Mouse (Mus musculus): ENCODE data around the gene Hip1r.

DNA sequence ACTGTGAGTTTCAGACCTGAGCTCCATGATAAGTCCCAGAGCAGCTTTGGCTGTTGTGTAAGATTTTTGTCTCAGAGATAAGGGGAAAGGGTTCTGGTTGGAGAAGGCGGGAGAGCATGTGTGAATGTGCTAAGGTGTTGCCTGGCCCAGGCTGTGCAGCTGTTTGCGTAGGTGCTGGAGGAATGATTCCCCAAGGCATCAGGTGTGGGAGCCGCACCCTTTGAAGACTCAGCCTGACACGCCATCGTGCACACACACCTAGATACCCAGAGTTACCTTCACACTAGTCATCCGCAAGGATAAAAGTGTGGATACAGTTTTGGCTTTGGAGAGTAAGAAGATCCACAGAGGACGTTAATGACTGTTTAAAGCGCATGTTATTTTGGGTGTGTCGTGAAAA, 62.0 kb downstream of the Hip1r start:
- TF ChIP-seq CTCF (IDR thresholded peaks at IDR 0.05; ENCODE audit: insufficient read depth, low read depth, low read length) = no peak
- no peak for TF ChIP-seq POLR2A (IDR thresholded peaks at IDR 0.05; ENCODE audit: insufficient read depth, low read depth, low read length)
